Mouse (Mus musculus): ENCODE measurements at regions not wholly inside any gene's neighbourhood (a gene's known extent, or its start where the extent isn't known, plus 50 kb on each side); places are given as distances from the start of the nearest gene placed in this dataset.

- TF ChIP-seq FLI1 (IDR thresholded peaks at IDR 0.05; ENCODE audit: low read length) = no peak
- TF ChIP-seq GATA1 (IDR thresholded peaks at IDR 0.05; ENCODE audit: borderline replicate concordance, low read length) = no peak
These were observed 692.1 kb downstream of the Cypt12 start for GRCm38 (mm10) chr3:18640286-18640685.
